Mouse (Mus musculus): ENCODE data around the gene Cryl1.

Gene Cryl1

DNA sequence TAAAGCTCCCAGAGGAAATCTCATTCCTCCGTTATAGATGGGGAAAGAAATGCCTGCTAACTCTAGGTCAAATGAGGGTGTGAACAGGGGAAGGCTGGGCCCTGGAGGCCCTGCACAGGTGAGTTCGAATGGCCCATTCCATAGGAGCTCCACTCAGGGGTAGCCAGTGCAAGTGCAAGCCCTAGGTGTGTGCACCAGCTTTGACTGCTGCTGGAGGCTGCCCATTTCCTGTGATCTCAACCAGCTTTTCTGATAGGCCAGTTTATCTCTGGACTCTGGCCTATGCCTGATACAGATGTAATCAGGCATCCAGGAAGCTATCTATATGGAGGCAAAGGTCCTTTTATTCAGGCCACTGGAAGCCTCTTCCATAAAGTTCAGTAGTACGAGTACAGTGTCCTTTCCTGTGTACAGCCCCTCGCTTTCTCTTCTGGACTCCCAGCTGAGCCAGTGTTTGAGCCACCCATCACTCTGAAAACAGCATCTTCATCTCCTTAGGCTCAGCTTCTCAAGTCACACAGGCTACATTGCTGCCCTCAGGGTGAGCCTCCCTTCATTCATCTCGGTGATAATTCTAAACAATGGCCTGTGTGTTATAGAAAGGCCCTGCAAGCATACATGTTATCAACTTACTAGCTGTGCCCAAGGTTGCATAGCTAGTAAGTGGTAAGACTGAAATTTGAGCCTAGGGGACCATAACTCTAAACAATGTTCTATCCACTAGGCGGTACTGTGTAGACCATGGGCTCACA is 167.9 kb downstream of the Cryl1 start:
- no peak for DNase-seq (ENCODE audit: low spot score in 2 of 2)

All from thymus, postnatal 10 days (tissue).